Mouse (Mus musculus) brain, adult 2 months (tissue): ENCODE measurements around the gene Bend5.

ENCODE experiments used
- DNase-seq: peaks from one replicate; pipeline ENCODE4 v3.0.0; 2011; ENCODE audit warnings: low read depth, low spot score

Bend5 gene

GRCm38 (mm10) chr4:111414818-111415488 lies at the start of gene Bend5:
Gene Bend5 (plus strand): TSS chr4:111415006.
- peak; percentile 75 for DNase-seq

GRCm38 (mm10) chr4:111367771-111368170 lies 47.0 kb upstream of the Bend5 start:
- DNase-seq, result peak; percentile 10

GRCm38 (mm10) chr4:111377159-111377558 lies 37.6 kb upstream of the Bend5 start:
- DNase-seq, result no peak

GRCm38 (mm10) chr4:111378071-111378470 lies 36.7 kb upstream of the Bend5 start:
- no peak for DNase-seq

DNA sequence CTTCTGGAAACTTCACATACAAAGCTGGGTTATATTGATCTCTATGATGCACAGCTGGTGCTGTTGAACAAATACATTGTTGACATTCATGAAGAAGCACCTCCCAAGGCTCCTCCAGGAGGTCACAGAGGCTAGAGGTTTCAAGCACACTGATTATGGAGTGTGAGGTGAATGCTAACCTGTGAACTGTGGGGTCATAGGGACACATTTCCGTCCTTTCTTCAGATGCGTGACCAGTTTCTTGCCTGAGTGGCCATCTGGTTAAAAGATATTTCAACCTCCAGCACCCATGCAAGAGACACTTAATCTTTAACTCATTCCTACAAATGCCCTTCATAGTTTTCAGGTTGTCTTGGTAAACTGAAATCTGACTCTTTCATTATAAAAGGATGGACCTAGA lies 31.7 kb upstream of the Bend5 start:
- DNase-seq, result no peak

GRCm38 (mm10) chr4:111390736-111391135 lies 24.1 kb upstream of the Bend5 start:
- no peak for DNase-seq

- no peak for DNase-seq
These were observed 15.0 kb upstream of the Bend5 start for GRCm38 (mm10) chr4:111399784-111400183.

DNA sequence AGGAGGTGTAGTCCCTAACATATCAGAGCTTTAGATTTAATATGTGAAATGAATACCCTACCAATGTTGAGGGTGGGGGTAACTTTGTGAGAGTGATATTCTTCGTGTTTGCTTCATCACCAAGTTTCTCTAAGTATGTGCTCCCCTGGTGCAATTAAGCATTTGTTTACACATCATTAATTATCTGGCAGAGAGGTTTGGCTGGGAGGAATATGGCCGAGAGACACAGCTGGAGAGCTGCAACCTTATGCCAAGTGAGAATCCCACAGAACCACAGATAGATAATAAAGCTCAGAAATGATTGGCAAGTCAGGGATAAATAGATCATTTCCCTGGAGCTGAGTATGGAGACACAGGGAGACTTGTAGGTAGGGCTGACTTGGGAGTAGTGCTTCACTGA lies 14.1 kb upstream of the Bend5 start:
- DNase-seq, result no peak

DNA sequence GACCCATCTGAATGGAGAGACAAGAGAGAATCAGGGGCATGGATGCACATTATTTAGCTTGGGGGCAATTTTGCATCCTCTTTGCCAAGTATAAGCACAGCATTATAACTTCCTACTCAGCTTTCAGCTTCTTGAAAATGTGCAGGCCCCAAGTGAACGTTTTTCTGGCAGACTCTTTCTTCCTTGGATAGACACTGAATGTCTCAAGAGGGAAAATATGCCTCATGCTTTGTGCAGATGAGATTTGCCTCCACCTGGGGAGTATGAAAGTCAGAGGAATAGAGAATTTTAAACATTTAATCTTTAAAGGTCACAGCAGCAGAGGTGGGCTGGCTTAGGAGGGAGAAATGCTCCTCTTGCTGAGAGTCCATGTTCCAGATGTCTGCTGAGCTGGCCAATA lies 11.6 kb upstream of the Bend5 start:
- DNase-seq, result peak; percentile 58

DNA sequence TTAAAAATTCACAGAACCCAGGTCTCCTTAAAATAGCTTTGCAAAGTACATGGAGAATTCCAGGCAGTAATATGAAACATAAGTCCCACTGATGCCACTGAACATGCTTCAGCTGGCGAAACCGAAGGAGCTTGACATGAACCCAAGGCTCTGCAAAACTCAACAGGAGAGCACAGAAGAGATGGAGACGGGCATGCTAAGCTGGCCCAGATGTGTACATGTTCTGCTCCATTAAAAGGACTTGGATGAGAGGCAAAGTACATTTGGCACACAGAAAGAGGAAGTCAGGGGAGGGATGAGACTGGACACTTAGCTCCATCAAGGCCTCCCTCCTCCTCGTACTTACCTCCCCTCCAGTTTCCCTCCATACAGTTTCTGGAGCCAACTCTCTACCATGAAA lies 4.1 kb upstream of the Bend5 start:
- DNase-seq, result no peak

DNA sequence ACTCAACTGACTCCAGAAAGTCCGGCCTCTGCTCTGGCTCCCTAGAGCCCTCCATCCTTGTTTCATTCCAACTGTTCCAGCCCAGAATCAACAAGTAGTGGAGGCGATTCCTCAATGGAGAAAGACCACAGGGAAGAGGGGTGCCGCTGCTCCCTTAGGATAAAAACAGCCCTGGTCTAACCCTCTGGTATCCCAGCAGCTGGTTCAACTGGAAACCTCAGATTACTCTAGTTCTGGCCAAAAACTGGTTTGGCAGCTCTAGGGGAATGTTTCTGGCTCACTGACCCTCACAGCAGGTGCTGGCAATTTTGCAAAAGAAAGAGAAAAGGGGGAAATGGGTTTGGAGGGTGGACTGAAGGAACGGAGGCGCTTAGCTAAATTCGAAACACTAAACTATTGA lies 407 bp upstream of the Bend5 start:
- DNase-seq, result no peak

- DNase-seq, result no peak
These were observed 1.3 kb downstream of the Bend5 start for GRCm38 (mm10) chr4:111416126-111416525.

GRCm38 (mm10) chr4:111416551-111416950 lies 1.7 kb downstream of the Bend5 start:
- DNase-seq, result no peak

GRCm38 (mm10) chr4:111417716-111418115 lies 2.9 kb downstream of the Bend5 start:
- DNase-seq, result no peak

GRCm38 (mm10) chr4:111419476-111419875 lies 4.7 kb downstream of the Bend5 start:
- DNase-seq, result no peak

DNA sequence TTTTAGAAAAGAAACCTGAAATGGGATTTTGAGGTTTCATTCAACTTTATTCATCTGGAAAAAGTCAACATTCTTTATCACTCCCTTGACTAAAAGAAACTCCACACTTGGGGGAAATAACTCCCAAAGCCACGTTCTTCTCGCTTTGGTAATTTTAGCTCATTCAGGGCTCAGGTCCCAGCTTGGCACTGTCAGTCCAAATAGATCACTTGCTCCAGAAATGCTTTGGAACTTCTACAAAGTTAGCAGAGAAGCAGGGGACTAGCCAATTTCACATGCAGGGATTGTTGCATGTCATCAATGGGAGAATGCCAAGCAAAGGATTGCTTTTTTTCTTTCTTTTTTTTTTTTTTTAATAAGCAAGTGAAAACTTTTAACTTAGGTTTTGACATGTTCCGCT lies 5.2 kb downstream of the Bend5 start:
- no peak for DNase-seq

- DNase-seq, result no peak
These were observed 6.1 kb downstream of the Bend5 start for GRCm38 (mm10) chr4:111420955-111421354.

DNA sequence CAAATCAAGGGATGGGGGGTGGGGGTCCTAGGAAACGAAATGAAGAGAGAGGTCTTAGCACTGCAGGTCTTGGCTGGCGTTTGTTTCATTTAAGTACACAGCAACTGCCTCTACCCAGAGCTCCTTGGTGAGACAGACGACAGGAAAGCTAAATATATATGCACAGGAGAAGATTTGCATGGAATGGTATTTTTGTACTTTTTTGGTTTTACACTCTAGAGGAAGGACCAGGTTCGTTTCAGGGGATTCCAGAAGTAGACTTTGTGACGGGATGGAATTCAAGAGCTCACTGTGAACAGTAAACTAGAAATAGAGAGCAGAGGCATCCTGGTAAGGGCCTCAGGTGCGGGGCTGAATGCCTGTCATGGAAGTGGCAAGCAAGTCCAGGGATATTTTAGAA lies 7.0 kb downstream of the Bend5 start:
- no peak for DNase-seq

DNA sequence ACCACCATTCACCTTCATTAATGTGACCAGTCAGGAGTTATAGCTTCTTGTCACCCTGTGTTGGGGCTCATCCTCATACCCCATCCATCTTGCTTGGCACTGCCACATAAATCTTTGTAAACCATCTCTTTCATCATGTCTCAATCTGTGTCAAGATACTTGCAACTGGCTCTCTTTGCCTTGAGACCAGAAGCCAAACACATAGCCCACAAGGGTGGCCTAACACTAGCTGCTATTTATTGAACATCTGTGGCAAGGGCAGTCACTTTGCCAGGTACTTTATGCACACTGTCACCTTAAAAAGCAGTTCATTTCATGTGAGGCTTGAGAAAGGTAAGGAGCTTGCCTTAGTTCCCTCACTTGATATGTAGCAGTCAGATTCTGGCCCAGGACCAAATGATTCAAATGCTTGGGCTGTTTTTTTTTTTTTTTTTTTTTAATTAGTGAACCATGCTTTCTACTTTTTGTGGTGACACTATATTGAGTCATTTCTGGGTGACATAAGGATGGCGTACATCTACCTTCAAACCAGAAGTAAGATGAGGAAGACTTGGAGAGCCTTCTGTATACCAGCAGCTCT lies 9.7 kb downstream of the Bend5 start:
- peak; percentile 49 for DNase-seq

- no peak for DNase-seq
These were observed 10.4 kb downstream of the Bend5 start for GRCm38 (mm10) chr4:111425170-111425569.

- no peak for DNase-seq
These were observed 16.4 kb downstream of the Bend5 start for GRCm38 (mm10) chr4:111431186-111431585.

GRCm38 (mm10) chr4:111432013-111432412 lies 17.2 kb downstream of the Bend5 start:
- DNase-seq, result no peak

GRCm38 (mm10) chr4:111432417-111432816 lies 17.6 kb downstream of the Bend5 start:
- peak; percentile 59 for DNase-seq

DNA sequence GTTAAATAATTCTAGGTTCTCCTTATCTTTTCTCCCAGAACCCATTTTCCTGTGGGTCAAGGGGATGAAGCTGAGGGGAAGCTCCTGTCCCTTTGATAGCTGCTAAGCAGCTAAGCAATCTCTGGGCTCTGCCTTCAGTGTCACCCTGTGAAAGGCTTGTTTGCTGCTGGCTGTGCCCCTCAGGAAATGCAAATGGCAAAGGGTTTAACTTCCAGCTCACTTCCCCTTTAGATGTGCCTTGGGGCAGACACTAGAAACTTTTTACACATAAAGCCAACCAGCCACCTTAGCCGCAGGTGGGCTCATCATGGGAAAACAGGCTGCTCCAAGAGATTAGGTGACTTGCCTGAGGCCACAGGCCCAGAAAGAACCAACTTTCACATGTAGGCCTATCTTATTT lies 26.9 kb downstream of the Bend5 start:
- no peak for DNase-seq
